In the genomic region with DNA sequence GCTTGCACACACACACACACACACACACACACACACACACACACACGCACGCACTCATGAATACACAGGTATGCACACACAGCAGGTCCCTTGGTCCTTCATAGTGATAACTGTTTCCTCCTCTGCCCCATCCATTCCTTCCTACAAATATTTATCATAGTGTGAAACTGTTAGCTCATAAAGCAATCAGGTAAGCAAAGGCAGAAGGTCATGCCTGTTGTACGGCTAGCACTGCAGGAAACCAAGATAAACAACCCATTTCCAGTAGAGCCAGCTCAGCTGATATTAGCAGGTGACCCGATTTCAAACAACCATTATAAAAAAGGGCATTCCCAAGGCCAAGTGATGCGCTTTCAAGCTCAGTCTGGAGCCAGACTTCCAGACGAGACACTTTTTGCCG, we compare ENCODE assay signal across 41 mouse cellular contexts. TPM values are rescaled to one million over a fixed set of nuclear protein-coding genes. Genes with fewer than 3 reads are reported as not detected.
"Had no signal": no experiment of that assay in that cellular context is flagged by ENCODE, and none has a peak within 500 bp of the region (broad histone marks: within the 10 kb centered on the region; RNA-seq: fewer than 3 reads in every experiment).

No protein-coding gene starts in this region.

- H3K27me3 ChIP-seq: hindbrain, embryonic 12.5 days; hindbrain, embryonic 15.5 days; limb, embryonic 15.5 days; liver, embryonic 12.5 days had no signal

- H3K9ac ChIP-seq: heart, embryonic 13.5 days; heart, embryonic 15.5 days; hindbrain, embryonic 12.5 days; hindbrain, embryonic 15.5 days; kidney, embryonic 15.5 days; limb, embryonic 13.5 days; limb, embryonic 15.5 days; liver, embryonic 12.5 days; liver, embryonic 14.5 days had no signal

- H3K27ac ChIP-seq: heart, adult 2 months; heart, embryonic 13.5 days; heart, embryonic 15.5 days; hindbrain, embryonic 10.5 days; hindbrain, embryonic 12.5 days; hindbrain, embryonic 15.5 days; kidney, embryonic 15.5 days; kidney, postnatal 0 days; limb, embryonic 13.5 days; limb, embryonic 15.5 days; liver, embryonic 12.5 days; liver, embryonic 14.5 days had no signal

- ATAC-seq: inflammation-experienced regulatory T-cells, adult 6 months; liver, embryonic 12.5 days had no signal

- H3K9me3 ChIP-seq: heart, embryonic 13.5 days; heart, embryonic 15.5 days; hindbrain, embryonic 10.5 days; hindbrain, embryonic 12.5 days; hindbrain, embryonic 15.5 days; kidney, embryonic 15.5 days; limb, embryonic 13.5 days; limb, embryonic 15.5 days; liver, embryonic 12.5 days had no signal

- DNase-seq: gastrocnemius, postnatal 14 days; gastrocnemius, postnatal 36 days; heart, adult 11 months; heart, adult 2 months; heart, postnatal 14 days; heart, postnatal 4 days; kidney, adult 11 months; kidney, adult 2 months; kidney, adult 9 months; kidney, postnatal 14 days; kidney, postnatal 36 days; layer of hippocampus, adult 9-11 months; layer of hippocampus, postnatal 36 days; left cerebral cortex, postnatal 4 days had no signal

- H3K4me3 ChIP-seq: heart, adult 2 months; heart, embryonic 13.5 days; heart, embryonic 15.5 days; hindbrain, embryonic 10.5 days; hindbrain, embryonic 12.5 days; hindbrain, embryonic 15.5 days; kidney, embryonic 15.5 days; limb, embryonic 13.5 days; limb, embryonic 15.5 days; liver, embryonic 12.5 days had no signal

- H3K36me3 ChIP-seq: heart, embryonic 13.5 days; heart, embryonic 15.5 days; hindbrain, embryonic 10.5 days; hindbrain, embryonic 12.5 days; hindbrain, embryonic 15.5 days; kidney, embryonic 15.5 days; limb, embryonic 13.5 days; limb, embryonic 15.5 days; liver, embryonic 12.5 days had no signal

- H3K4me1 ChIP-seq: liver, embryonic 12.5 days had no signal

- H3K4me2 ChIP-seq: heart, embryonic 11.5 days; heart, embryonic 13.5 days; heart, embryonic 15.5 days; hindbrain, embryonic 12.5 days; hindbrain, embryonic 15.5 days; kidney, embryonic 15.5 days; limb, embryonic 13.5 days; limb, embryonic 15.5 days; liver, embryonic 12.5 days had no signal

RNA-seq across cellular contexts. Expression of a gene that starts 36.9 kb away (rescaled TPM):
- total RNA-seq: gastrocnemius, adult 18-20 months; gastrocnemius, adult 8-10 months; gastrocnemius, postnatal 14 days; gastrocnemius, postnatal 36 days; heart, adult 2 months; heart, postnatal 14 days; heart, postnatal 4 days; layer of hippocampus, adult 18-20 months; layer of hippocampus, adult 8-10 months; layer of hippocampus, postnatal 14 days; layer of hippocampus, postnatal 36 days; left cerebral cortex, adult 18-20 months; left cerebral cortex, adult 8-10 months; left cerebral cortex, postnatal 10 days; left cerebral cortex, postnatal 25 days; left cerebral cortex, postnatal 4 days; liver, adult 2 months had no signal
- polyA plus RNA-seq: gonadal fat pad, adult 2 months; heart, adult 2 months; heart, embryonic 11.5 days; heart, embryonic 13.5 days; heart, embryonic 15.5 days; heart, postnatal 0 days; hindbrain, embryonic 10.5 days; hindbrain, embryonic 12.5 days; hindbrain, embryonic 15.5 days; inflammation-experienced regulatory T-cells, adult 6 months; kidney, adult 2 months; kidney, embryonic 15.5 days; kidney, postnatal 0 days; large intestine, adult 2 months; limb, embryonic 11.5 days; limb, embryonic 13.5 days; limb, embryonic 15.5 days; liver, adult 2 months; liver, embryonic 12.5 days; liver, embryonic 14.5 days had no signal
